Mouse (Mus musculus): ENCODE data around the gene Dmwd. TPM values are rescaled to one million over a fixed set of nuclear protein-coding genes. Genes with fewer than 3 reads are reported as not detected.
A peak's percentile ranks its signal among the peaks of the same experiment; 100 is the strongest.

Dmwd gene
- polyA plus RNA-seq, 1 experiment = 39.0 TPM

- TF ChIP-seq CTCF (IDR thresholded peaks at IDR 0.05; ENCODE audit: borderline replicate concordance, insufficient read depth, low read length) (no peak), POLR2A (IDR thresholded peaks at IDR 0.05; ENCODE audit: low read depth, low read length) (no peak)
- Histone ChIP-seq H3K4me3 (ENCODE audit: insufficient read depth, low read length) (no peak overlapping the region), H3K27ac (ENCODE audit: insufficient read depth, low read length) (0 out of 2 replicates have a peak overlapping the region, but pooled peaks have one; percentile 63), H3K4me1 (ENCODE audit: control insufficient read depth, insufficient read depth, low read length) (peaks cover 4% of the 10 kb centered on the region)
These were observed 6.1 kb downstream of the Dmwd start for GRCm38 (mm10) chr7:19082171-19082570.

GRCm38 (mm10) chr7:19083096-19083495 is 7.1 kb downstream of the Dmwd start:
- no peak for TF ChIP-seq CTCF (IDR thresholded peaks at IDR 0.05; ENCODE audit: borderline replicate concordance, insufficient read depth, low read length)
- TF ChIP-seq POLR2A (IDR thresholded peaks at IDR 0.05; ENCODE audit: low read depth, low read length) = no peak
- Histone ChIP-seq H3K27ac (ENCODE audit: insufficient read depth, low read length) (peak overlapping the region; percentile 63), H3K4me3 (ENCODE audit: insufficient read depth, low read length) (no peak overlapping the region), H3K4me1 (ENCODE audit: control insufficient read depth, insufficient read depth, low read length) (no peaks in the 10 kb centered on the region; the same call in 1 of the 2 replicates)

GRCm38 (mm10) chr7:19083701-19084100 is 7.7 kb downstream of the Dmwd start, which contains the start of gene Dmpk:
Gene Dmpk, plus strand, starts transcription at chr7:19083849.
- no peaks in the 10 kb centered on the region; the same call in 1 of the 2 replicates for H3K4me1 ChIP-seq (ENCODE audit: control insufficient read depth, insufficient read depth, low read length)
- peak within 1 kb of the TSS; percentile 63 for H3K27ac ChIP-seq (ENCODE audit: insufficient read depth, low read length)
- peak within 1 kb of the TSS; percentile 5; the same call in 1 of the 2 replicates for H3K4me3 ChIP-seq (ENCODE audit: insufficient read depth, low read length)
- peak; percentile 63; the same call in 1 of the 2 replicates for TF ChIP-seq POLR2A (IDR thresholded peaks at IDR 0.05; ENCODE audit: low read depth, low read length)
- no peak for TF ChIP-seq CTCF (IDR thresholded peaks at IDR 0.05; ENCODE audit: borderline replicate concordance, insufficient read depth, low read length)

GRCm38 (mm10) chr7:19084277-19084771 is 8.3 kb downstream of the Dmwd start:
- no peaks in the 10 kb centered on the region; the same call in 1 of the 2 replicates for H3K4me1 ChIP-seq (ENCODE audit: control insufficient read depth, insufficient read depth, low read length)
- peak overlapping the region; percentile 32 for H3K27ac ChIP-seq (ENCODE audit: insufficient read depth, low read length)
- peak; percentile 21; the same call in 1 of the 2 replicates for TF ChIP-seq POLR2A (IDR thresholded peaks at IDR 0.05; ENCODE audit: low read depth, low read length)
- no peak for TF ChIP-seq CTCF (IDR thresholded peaks at IDR 0.05; ENCODE audit: borderline replicate concordance, insufficient read depth, low read length)
- H3K4me3 ChIP-seq (ENCODE audit: insufficient read depth, low read length) = no peak overlapping the region; the same call in 1 of the 2 replicates

GRCm38 (mm10) chr7:19084921-19085473 is 9.0 kb downstream of the Dmwd start:
- peak overlapping the region; percentile 32 for H3K27ac ChIP-seq (ENCODE audit: insufficient read depth, low read length)

GRCm38 (mm10) chr7:19085495-19085894 is 9.5 kb downstream of the Dmwd start:
- peak overlapping the region; percentile 32 for H3K27ac ChIP-seq (ENCODE audit: insufficient read depth, low read length)
- H3K4me1 ChIP-seq (ENCODE audit: control insufficient read depth, insufficient read depth, low read length) = no peaks in the 10 kb centered on the region; the same call in 1 of the 2 replicates
- TF ChIP-seq POLR2A (IDR thresholded peaks at IDR 0.05; ENCODE audit: low read depth, low read length) (no peak), CTCF (IDR thresholded peaks at IDR 0.05; ENCODE audit: borderline replicate concordance, insufficient read depth, low read length) (no peak)
- no peak overlapping the region for H3K4me3 ChIP-seq (ENCODE audit: insufficient read depth, low read length)

More at GRCm38 (mm10) chr7:19084921-19085473, 9.0 kb downstream of the Dmwd start:
- TF ChIP-seq POLR2A (IDR thresholded peaks at IDR 0.05; ENCODE audit: low read depth, low read length) = no peak
- TF ChIP-seq CTCF (IDR thresholded peaks at IDR 0.05; ENCODE audit: borderline replicate concordance, insufficient read depth, low read length) = no peak
- H3K4me1 ChIP-seq (ENCODE audit: control insufficient read depth, insufficient read depth, low read length) = no peaks in the 10 kb centered on the region; the same call in 1 of the 2 replicates
- H3K4me3 ChIP-seq (ENCODE audit: insufficient read depth, low read length) = no peak overlapping the region

GRCm38 (mm10) chr7:19086042-19086441 is 10.0 kb downstream of the Dmwd start:
- H3K4me3 ChIP-seq (ENCODE audit: insufficient read depth, low read length) = no peak overlapping the region
- TF ChIP-seq CTCF (IDR thresholded peaks at IDR 0.05; ENCODE audit: borderline replicate concordance, insufficient read depth, low read length) = no peak
- TF ChIP-seq POLR2A (IDR thresholded peaks at IDR 0.05; ENCODE audit: low read depth, low read length) = peak; percentile 42; the same call in 1 of the 2 replicates
- H3K27ac ChIP-seq (ENCODE audit: insufficient read depth, low read length) = no peak overlapping the region
- no peaks in the 10 kb centered on the region; the same call in 1 of the 2 replicates for H3K4me1 ChIP-seq (ENCODE audit: control insufficient read depth, insufficient read depth, low read length)

- TF ChIP-seq POLR2A (IDR thresholded peaks at IDR 0.05; ENCODE audit: low read depth, low read length) = no peak
- H3K27ac ChIP-seq (ENCODE audit: insufficient read depth, low read length) = no peak overlapping the region
- no peak overlapping the region for H3K4me3 ChIP-seq (ENCODE audit: insufficient read depth, low read length)
- H3K4me1 ChIP-seq (ENCODE audit: control insufficient read depth, insufficient read depth, low read length) = no peaks in the 10 kb centered on the region; the same call in 1 of the 2 replicates
These were observed 10.7 kb downstream of the Dmwd start for GRCm38 (mm10) chr7:19086760-19087159.

GRCm38 (mm10) chr7:19088813-19089212 is 12.8 kb downstream of the Dmwd start:
- H3K27ac ChIP-seq (ENCODE audit: insufficient read depth, low read length) = no peak overlapping the region
- H3K4me1 ChIP-seq (ENCODE audit: control insufficient read depth, insufficient read depth, low read length) = 0 out of 2 replicates have a peak, but pooled peaks cover 2% of the 10 kb centered on the region
- no peak overlapping the region for H3K4me3 ChIP-seq (ENCODE audit: insufficient read depth, low read length)
- no peak for TF ChIP-seq POLR2A (IDR thresholded peaks at IDR 0.05; ENCODE audit: low read depth, low read length)
- TF ChIP-seq CTCF (IDR thresholded peaks at IDR 0.05; ENCODE audit: borderline replicate concordance, insufficient read depth, low read length) = peak; percentile 75

- TF ChIP-seq POLR2A (IDR thresholded peaks at IDR 0.05; ENCODE audit: low read depth, low read length) = no peak
- TF ChIP-seq CTCF (IDR thresholded peaks at IDR 0.05; ENCODE audit: borderline replicate concordance, insufficient read depth, low read length) = no peak
- H3K4me3 ChIP-seq (ENCODE audit: insufficient read depth, low read length) = no peak overlapping the region
- 0 out of 2 replicates have a peak, but pooled peaks cover 2% of the 10 kb centered on the region for H3K4me1 ChIP-seq (ENCODE audit: control insufficient read depth, insufficient read depth, low read length)
- no peak overlapping the region for H3K27ac ChIP-seq (ENCODE audit: insufficient read depth, low read length)
These were observed 15.9 kb downstream of the Dmwd start for GRCm38 (mm10) chr7:19091913-19092312.

Data from embryonic fibroblast, embryonic 13.5 days (primary cell).